Mouse (Mus musculus) hindbrain, embryonic 13.5 days (tissue): ENCODE data around the gene Parvb. TPM values are rescaled to one million over a fixed set of nuclear protein-coding genes. Genes with fewer than 3 reads are reported as not detected.

Source experiments
- ATAC-seq: fragments of 200-750 bp; cut with Nextera tagmentation; 2 replicates; pipeline ENCODE4 v1.8.0; 2017; ENCODE audit warnings: moderate TSS enrichment; ENCODE audit not compliant: low FRiP score
- H3K27ac ChIP-seq: fragments of 300-500 bp; sonication (generic); 2 replicates; pipeline ENCODE4 v1.5.1; 2015; ENCODE audit warnings: inconsistent platforms, mild to moderate bottlenecking, moderate library complexity
- H3K27me3 ChIP-seq: fragments of 300-500 bp; sonication (generic); 2 replicates; pipeline ENCODE4 v1.6.1; 2015; ENCODE audit warnings: mild to moderate bottlenecking, inconsistent platforms
- H3K36me3 ChIP-seq: fragments of 300-500 bp; sonication (generic); 2 replicates; pipeline ENCODE4 v1.6.1; 2015; ENCODE audit warnings: mild to moderate bottlenecking, inconsistent platforms
- H3K4me1 ChIP-seq: fragments of 300-500 bp; sonication (generic); replicated peaks from 2 replicates; pipeline ENCODE4 v1.6.1; 2015; ENCODE audit warnings: inconsistent platforms
- H3K4me2 ChIP-seq: fragments of 300-500 bp; sonication (generic); 2 replicates; pipeline ENCODE4 v1.6.1; 2015; ENCODE audit warnings: inconsistent platforms, mild to moderate bottlenecking, moderate library complexity
- H3K4me3 ChIP-seq: fragments of 300-500 bp; sonication (generic); 2 replicates; pipeline ENCODE4 v1.5.1; 2015; ENCODE audit warnings: mild to moderate bottlenecking, inconsistent platforms
- H3K9ac ChIP-seq: fragments of 300-500 bp; sonication (generic); 2 replicates; pipeline ENCODE4 v1.6.1; 2015; ENCODE audit warnings: mild to moderate bottlenecking, inconsistent platforms
- H3K9me3 ChIP-seq: fragments of 300-500 bp; sonication (generic); 2 replicates; pipeline ENCODE4 v1.6.1; 2016; ENCODE audit warnings: inconsistent platforms
- WGBS: fragments of 180-500 bp; shearing (Covaris S2); methylation state at CpG from one replicate; pipeline ENCODE4 v1.1.7; 2015; 5-methylcytosine and 5-hydroxymethylcytosine counted together
- polyA plus RNA-seq: library from polyadenylated mRNA; unstranded; fragments of >200 nt; fragmentation: Nextera tagmentation; extraction: Ambion mirVana; gene quantifications from 2 replicates; pipeline ENCODE4 v1.2.1, GENCODE M21; 2015

Gene Parvb
- polyA plus RNA-seq: 3.9 and 4.5 TPM in 2 replicates

DNA sequence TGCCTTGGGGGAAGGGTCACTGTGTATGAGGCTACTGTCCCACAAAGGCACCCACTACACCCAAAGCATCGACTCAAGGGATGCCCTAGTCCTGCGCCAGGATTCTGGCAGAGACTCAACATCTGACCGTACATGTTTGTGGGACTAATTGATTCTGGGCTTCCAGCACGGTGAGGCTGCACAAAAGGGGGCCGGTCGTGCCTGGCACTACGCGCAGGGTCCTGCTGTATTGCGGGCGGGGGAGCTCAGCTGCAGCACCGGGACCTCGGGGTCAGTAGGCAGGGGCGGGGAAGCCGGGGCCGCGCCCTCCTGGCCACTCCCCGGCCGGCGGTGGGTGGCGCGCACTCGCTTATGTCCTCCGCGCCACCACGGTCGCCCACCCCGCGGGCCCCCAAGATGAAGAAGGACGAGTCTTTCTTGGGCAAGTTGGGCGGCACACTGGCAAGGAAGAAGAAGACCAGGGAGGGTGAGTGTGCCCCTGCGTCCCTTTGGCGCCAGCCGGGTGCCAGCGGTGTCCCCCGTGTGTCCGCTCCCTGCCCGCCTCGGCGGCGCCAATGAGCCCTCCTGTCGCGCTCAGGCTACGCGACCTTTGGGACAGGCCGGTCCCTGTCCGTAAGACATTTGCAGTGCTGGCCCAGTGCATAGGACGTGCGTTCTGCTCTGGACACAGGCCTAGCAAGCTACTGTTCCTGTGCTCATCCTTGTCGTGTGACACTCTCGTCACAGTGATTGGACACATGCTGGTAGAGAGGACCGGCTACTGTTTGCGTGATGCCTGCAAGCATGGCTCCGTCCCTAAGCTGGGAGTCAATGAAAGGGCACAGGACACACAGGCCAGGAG, at the start of gene Parvb:
Gene Parvb, plus strand, starts transcription at position 323 of the 841 bp plus-strand sequence.
- Histone ChIP-seq H3K9me3 (no peaks in the 10 kb centered on the region), H3K4me1 (peaks cover 59% of the 10 kb centered on the region), H3K27ac (peak within 1 kb of the TSS; percentile 74), H3K4me3 (peak within 1 kb of the TSS; percentile 45), H3K9ac (peak within 1 kb of the TSS; percentile 75), H3K4me2 (peak within 1 kb of the TSS; percentile 84), H3K36me3 (no peaks in the 10 kb centered on the region), H3K27me3 (peaks cover 3% of the 10 kb centered on the region; the same call in 1 of the 2 replicates)
- WGBS: under 1% methylated on average over 53 of the region's 53 CpGs
- ATAC-seq: peak; percentile 46

GRCm38 (mm10) chr15:84183967-84184366, 47.9 kb upstream of the Parvb start:
- no peak for ATAC-seq
- H3K4me3 ChIP-seq: no peak overlapping the region
- H3K27me3 ChIP-seq: no peaks in the 10 kb centered on the region
- no peak overlapping the region for H3K9ac ChIP-seq
- WGBS: 43% methylated on average over 1 of the region's 1 CpGs
- no peaks in the 10 kb centered on the region for H3K36me3 ChIP-seq
- no peak overlapping the region for H3K4me2 ChIP-seq
- H3K27ac ChIP-seq: no peak overlapping the region
- no peaks in the 10 kb centered on the region; the same call in 1 of the 2 replicates for H3K4me1 ChIP-seq
- no peaks in the 10 kb centered on the region for H3K9me3 ChIP-seq

- Histone ChIP-seq H3K4me2 (no peak overlapping the region), H3K9me3 (no peaks in the 10 kb centered on the region), H3K27ac (no peak overlapping the region), H3K4me3 (no peak overlapping the region), H3K36me3 (no peaks in the 10 kb centered on the region), H3K27me3 (no peaks in the 10 kb centered on the region), H3K9ac (no peak overlapping the region), H3K4me1 (peaks cover 10% of the 10 kb centered on the region)
- WGBS: 49% methylated on average over 4 of the region's 4 CpGs
- no peak for ATAC-seq
Observed at GRCm38 (mm10) chr15:84186196-84186595, 45.6 kb upstream of the Parvb start.

DNA sequence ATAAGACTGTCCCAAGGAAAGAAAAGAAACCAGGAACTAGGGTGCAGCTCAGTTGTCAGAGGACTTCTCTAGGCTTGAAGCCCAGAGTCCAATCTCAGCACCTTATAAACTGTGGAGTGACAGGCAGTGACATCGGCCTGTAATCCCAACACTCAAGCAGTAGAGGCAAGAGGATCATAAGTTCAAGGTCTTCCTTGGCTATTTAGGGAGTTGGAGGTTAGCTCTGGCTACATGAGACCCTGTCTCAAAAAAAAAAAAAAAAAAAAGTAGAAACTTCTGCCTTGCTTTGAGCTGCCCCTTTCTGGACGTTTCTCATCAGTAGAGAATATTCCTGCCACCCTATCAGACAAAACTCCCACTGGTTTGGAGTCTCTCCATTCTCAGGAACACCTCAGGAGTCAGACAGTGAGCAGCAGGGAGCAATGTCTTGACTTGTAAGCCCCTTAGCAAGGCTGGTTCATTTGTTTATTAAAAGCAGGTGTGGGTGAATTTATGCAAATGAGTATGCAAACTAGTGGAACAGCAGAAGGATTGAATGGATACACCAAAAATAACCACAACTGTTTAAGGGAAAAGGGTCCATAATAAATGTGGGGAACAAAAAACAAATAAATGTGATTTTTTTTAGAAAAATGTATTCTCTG, 42.8 kb upstream of the Parvb start:
- Histone ChIP-seq H3K27me3 (no peaks in the 10 kb centered on the region), H3K27ac (no peak overlapping the region), H3K9ac (no peak overlapping the region), H3K4me1 (peaks cover 26% of the 10 kb centered on the region), H3K4me2 (no peak overlapping the region), H3K9me3 (no peaks in the 10 kb centered on the region), H3K4me3 (no peak overlapping the region), H3K36me3 (no peaks in the 10 kb centered on the region)
- WGBS: 58% methylated on average over 2 of the region's 2 CpGs
- ATAC-seq: no peak

GRCm38 (mm10) chr15:84189881-84190280, 42.0 kb upstream of the Parvb start:
- no peaks in the 10 kb centered on the region for H3K9me3 ChIP-seq
- H3K36me3 ChIP-seq: no peaks in the 10 kb centered on the region
- no peak overlapping the region for H3K27ac ChIP-seq
- H3K4me3 ChIP-seq: no peak overlapping the region
- no peak overlapping the region for H3K9ac ChIP-seq
- 49% methylated on average over 3 of the region's 3 CpGs for WGBS
- ATAC-seq: 0 out of 2 replicates have a peak, but pooled peaks have one; percentile 18
- no peak overlapping the region for H3K4me2 ChIP-seq
- H3K4me1 ChIP-seq: peaks cover 26% of the 10 kb centered on the region
- no peaks in the 10 kb centered on the region for H3K27me3 ChIP-seq

GRCm38 (mm10) chr15:84191724-84192057, 40.2 kb upstream of the Parvb start:
- Histone ChIP-seq H3K27ac (peak overlapping the region; percentile 91), H3K4me2 (peak overlapping the region; percentile 82), H3K36me3 (peaks cover 16% of the 10 kb centered on the region), H3K4me3 (peak overlapping the region; percentile 86), H3K9me3 (no peaks in the 10 kb centered on the region), H3K4me1 (peaks cover 26% of the 10 kb centered on the region), H3K9ac (peak overlapping the region; percentile 84), H3K27me3 (no peaks in the 10 kb centered on the region)
- no peak for ATAC-seq
- WGBS: 1% methylated on average over 9 of the region's 9 CpGs

DNA sequence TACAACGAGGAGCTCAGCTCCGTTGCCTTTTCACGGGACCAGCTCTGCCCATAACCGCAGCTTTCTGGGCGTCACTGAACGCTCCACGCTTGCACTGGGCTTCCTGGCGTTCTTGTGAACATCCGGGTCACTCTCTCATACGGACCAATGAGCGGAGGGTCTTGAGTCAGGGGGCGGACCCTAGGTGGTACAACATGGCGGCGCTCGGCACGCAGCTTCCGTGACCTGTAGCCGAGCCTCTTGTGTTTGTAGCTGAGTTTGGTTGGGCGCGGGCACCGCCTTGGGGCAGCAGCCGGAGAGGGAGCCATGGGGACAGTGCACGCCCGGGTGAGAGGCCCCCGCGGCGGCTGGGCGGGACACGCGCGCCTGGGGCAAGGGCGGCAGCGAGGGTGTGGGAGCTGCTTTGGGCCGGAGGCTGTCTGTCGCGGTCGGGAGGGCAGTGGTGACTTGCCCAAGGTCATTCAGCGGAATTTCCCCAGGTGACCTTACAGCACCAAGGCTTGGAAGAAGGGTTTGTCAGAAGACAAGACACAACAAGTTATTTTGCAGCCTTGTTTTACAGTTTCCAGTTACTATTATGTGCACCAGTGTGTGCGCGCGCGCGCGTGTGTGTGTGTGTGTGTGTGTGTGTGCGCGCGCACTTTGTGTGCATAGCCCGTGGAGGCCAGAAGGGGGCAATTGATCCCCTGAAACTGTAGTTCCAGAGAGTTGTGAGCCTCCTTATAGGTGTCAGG, 39.6 kb upstream of the Parvb start, which contains the start of gene Samm50:
Gene Samm50, plus strand, starts transcription at position 184 of the 734 bp plus-strand sequence.
- peak; percentile 97 for ATAC-seq
- peak within 1 kb of the TSS; percentile 91 for H3K27ac ChIP-seq
- H3K4me1 ChIP-seq: peaks cover 26% of the 10 kb centered on the region
- peak within 1 kb of the TSS; percentile 82 for H3K4me2 ChIP-seq
- H3K9me3 ChIP-seq: no peaks in the 10 kb centered on the region
- H3K27me3 ChIP-seq: no peaks in the 10 kb centered on the region
- 4% methylated on average over 48 of the region's 48 CpGs for WGBS
- peak within 1 kb of the TSS; percentile 84 for H3K9ac ChIP-seq
- peak within 1 kb of the TSS; percentile 86 for H3K4me3 ChIP-seq
- H3K36me3 ChIP-seq: peaks cover 21% of the 10 kb centered on the region

- 93% methylated on average over 8 of the region's 8 CpGs for WGBS
- no peak for ATAC-seq
- no peak overlapping the region for H3K4me3 ChIP-seq
Observed at GRCm38 (mm10) chr15:84196486-84197165, 35.2 kb upstream of the Parvb start.

DNA sequence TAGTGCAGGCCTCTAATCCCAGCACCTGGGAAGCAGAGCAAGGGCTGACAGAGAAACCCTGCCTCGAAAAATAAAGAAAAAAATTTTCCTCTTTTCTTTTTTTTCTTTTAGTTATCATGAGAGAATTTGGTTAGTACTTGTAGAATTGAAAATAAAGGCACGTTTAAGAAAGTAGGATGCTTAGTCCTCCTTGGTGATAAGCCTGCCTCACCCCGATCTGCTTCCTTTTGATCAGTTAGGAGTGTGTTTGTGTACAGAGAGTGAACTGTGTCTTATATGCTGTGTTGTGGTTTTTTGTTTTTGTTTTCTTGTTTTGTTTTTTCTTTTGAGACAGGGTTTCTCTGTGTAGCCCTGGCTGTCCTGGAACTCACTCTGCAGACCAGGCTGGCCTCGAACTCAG, 24.5 kb upstream of the Parvb start:
- H3K9me3 ChIP-seq: no peaks in the 10 kb centered on the region
- peaks cover 93% of the 10 kb centered on the region for H3K36me3 ChIP-seq
- no peak overlapping the region for H3K27ac ChIP-seq
- no peaks in the 10 kb centered on the region for H3K27me3 ChIP-seq
- 91% methylated on average over 4 of the region's 4 CpGs for WGBS
- peaks cover 4% of the 10 kb centered on the region for H3K4me1 ChIP-seq
- no peak overlapping the region for H3K4me3 ChIP-seq
- no peak overlapping the region for H3K9ac ChIP-seq
- H3K4me2 ChIP-seq: no peak overlapping the region
- ATAC-seq: no peak

More at GRCm38 (mm10) chr15:84196486-84197165, 35.2 kb upstream of the Parvb start:
- peaks cover 12% of the 10 kb centered on the region for H3K4me1 ChIP-seq
- H3K27me3 ChIP-seq: no peaks in the 10 kb centered on the region
- H3K4me2 ChIP-seq: no peak overlapping the region
- H3K36me3 ChIP-seq: peaks cover 65% of the 10 kb centered on the region
- no peaks in the 10 kb centered on the region for H3K9me3 ChIP-seq
- H3K9ac ChIP-seq: no peak overlapping the region
- no peak overlapping the region for H3K27ac ChIP-seq

DNA sequence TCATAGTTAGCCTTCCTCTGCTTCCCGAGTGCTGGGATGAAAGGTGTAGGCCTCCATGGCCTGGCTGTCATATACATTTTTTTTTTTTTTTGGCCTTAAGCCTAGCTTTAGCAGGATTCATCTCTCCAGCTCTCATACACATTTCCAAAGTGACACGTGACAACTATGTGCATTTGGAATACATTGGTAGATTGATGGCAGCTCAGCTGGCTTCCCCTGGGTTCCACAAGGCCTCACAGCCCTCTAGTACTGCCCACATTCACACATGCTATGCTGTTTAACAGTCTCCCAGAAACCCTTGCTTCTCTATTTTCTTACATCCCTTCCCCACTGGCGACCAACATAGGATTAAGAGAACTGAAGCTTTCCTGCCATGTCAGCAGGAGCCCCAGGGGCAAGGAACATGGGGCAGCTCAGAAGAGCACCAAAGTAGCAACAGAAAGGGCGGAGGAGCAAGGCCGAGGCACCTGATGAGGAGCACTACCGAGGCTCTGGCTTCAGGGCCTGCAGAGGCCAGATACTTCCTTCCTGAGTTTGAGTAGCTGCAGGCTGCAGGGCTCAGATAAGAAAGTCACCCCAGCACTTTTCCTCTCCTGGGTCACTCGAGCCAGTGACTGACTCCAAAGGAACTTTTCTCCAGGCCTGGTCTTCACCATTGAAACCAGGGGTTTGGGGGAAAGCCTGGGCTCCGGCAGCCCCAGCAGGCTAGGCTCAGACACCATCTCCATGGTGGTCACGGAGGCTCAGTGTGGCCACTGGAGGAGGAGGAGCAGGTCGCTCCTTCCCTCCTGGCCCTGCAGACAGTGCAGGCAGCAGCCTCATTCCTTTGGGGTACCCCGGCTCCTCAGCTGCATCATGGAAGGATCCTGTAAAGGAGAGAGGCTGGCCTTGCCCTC, 22.1 kb upstream of the Parvb start:
- peaks cover 76% of the 10 kb centered on the region for H3K36me3 ChIP-seq

DNA sequence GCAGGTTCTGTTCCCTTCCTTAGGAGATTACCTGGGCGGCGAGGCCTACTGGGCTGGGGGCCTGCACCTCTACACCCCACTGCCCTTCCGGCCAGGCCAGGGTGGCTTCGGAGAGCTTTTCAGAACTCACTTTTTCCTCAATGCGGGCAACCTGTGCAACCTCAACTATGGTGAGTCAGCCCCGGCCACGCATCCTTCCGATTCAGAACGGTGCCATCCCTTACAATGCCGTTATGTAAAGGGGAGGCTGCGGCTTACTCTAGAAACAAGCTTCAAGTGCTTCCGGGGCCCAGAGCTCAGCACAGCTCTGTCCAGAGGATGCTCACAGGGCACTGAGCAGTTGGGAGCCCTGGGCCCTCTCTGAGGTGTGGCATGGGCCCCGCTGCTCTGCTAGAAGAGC, 21.4 kb upstream of the Parvb start:
- Histone ChIP-seq H3K4me1 (peaks cover 27% of the 10 kb centered on the region), H3K4me3 (no peak overlapping the region), H3K9ac (no peak overlapping the region), H3K36me3 (peaks cover 72% of the 10 kb centered on the region), H3K4me2 (no peak overlapping the region), H3K27me3 (no peaks in the 10 kb centered on the region), H3K9me3 (no peaks in the 10 kb centered on the region), H3K27ac (no peak overlapping the region)
- WGBS: 96% methylated on average over 13 of the region's 13 CpGs
- no peak for ATAC-seq

More for the DNA sequence above, 22.1 kb upstream of the Parvb start:
- Histone ChIP-seq H3K4me1 (peaks cover 27% of the 10 kb centered on the region), H3K27me3 (no peaks in the 10 kb centered on the region), H3K9me3 (no peaks in the 10 kb centered on the region), H3K27ac (no peak overlapping the region), H3K9ac (no peak overlapping the region), H3K4me3 (no peak overlapping the region), H3K4me2 (no peak overlapping the region)
- ATAC-seq: no peak
- WGBS: 90% methylated on average over 11 of the region's 11 CpGs
